In the genomic region with DNA sequence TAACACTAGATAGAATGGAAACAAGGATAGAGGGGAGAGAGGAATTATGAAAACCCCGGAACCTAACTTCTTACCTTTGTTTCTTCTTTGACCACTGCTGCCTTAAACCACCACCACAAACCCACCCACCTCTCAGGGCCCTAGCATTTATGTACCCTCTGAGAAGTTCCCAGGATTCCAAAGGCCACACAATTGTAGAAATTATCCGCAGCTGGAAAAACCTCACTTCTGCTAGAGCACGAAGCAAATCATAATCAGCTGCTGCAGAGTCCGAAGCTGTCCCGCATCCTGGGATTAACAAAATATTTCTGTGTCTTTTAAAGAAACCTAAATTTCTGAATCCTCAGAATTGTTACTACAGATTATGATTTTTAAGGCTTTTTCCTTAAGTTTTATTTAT, we compare ENCODE assay signal across 7 mouse cellular contexts. TPM values are rescaled to one million over a fixed set of nuclear protein-coding genes. Genes with fewer than 3 reads are reported as not detected.
DNase-seq lines count a peak whose midpoint lies in the region; ATAC-seq and TF ChIP-seq lines count a peak whose summit lies in the region.

A gene (minus strand): TSS at position 101 of the 400 bp plus-strand sequence.

- ATAC-seq in activated CD4-positive, CD25-positive, alpha-beta regulatory T cell, adult 4 months = no peak
- ATAC-seq in forebrain, postnatal 0 days = no peak
- ATAC-seq in hindbrain, embryonic 12.5 days (ENCODE audit: low FRiP score) = no peak
- ATAC-seq in liver, embryonic 13.5 days (ENCODE audit: low read depth) = no peak

- no peaks in the 10 kb centered on the region for H3K27me3 ChIP-seq in forebrain, postnatal 0 days (ENCODE audit: insufficient read depth, low read length)
- no peaks in the 10 kb centered on the region for H3K27me3 ChIP-seq in hindbrain, embryonic 12.5 days
- H3K27me3 ChIP-seq in liver, embryonic 13.5 days = no peaks in the 10 kb centered on the region

- TF ChIP-seq CTCF in forebrain, postnatal 0 days (IDR thresholded peaks at IDR 0.05; ENCODE audit: low read depth) = no peak

- no peak within 1 kb of the TSS for H3K4me2 ChIP-seq in forebrain, postnatal 0 days (ENCODE audit: low read depth)
- no peak within 1 kb of the TSS for H3K4me2 ChIP-seq in hindbrain, embryonic 12.5 days (replicated peaks)
- H3K4me2 ChIP-seq in liver, embryonic 13.5 days = no peak within 1 kb of the TSS

- no peak for DNase-seq in ES-E14 (ENCODE audit: low read depth, low spot score)
- no peak for DNase-seq in forebrain, postnatal 0 days
- no peak for DNase-seq in liver, embryonic 13.5 days
- DNase-seq in embryo, embryonic 10 days (ENCODE audit: low spot score) = no peak
- DNase-seq in retina, embryonic 14.5 days (ENCODE audit: low spot score) = no peak

- no peaks in the 10 kb centered on the region for H3K9me3 ChIP-seq in ES-E14 (ENCODE audit: control insufficient read depth, insufficient read depth, low read depth, low read length)
- H3K9me3 ChIP-seq in forebrain, postnatal 0 days (ENCODE audit: low read length) = no peaks in the 10 kb centered on the region
- H3K9me3 ChIP-seq in hindbrain, embryonic 12.5 days (replicated peaks) = no peaks in the 10 kb centered on the region
- no peaks in the 10 kb centered on the region for H3K9me3 ChIP-seq in liver, embryonic 13.5 days (replicated peaks)

- H3K4me3 ChIP-seq in ES-E14 (ENCODE audit: insufficient read depth in 1 of 2, low read depth in 1 of 2, low read length in 2 of 2, poor library complexity in 1 of 2, severe bottlenecking in 1 of 2) = no peak within 1 kb of the TSS
- H3K4me3 ChIP-seq in forebrain, postnatal 0 days (ENCODE audit: low read depth, low read length) = no peak within 1 kb of the TSS
- H3K4me3 ChIP-seq in hindbrain, embryonic 12.5 days = no peak within 1 kb of the TSS
- H3K4me3 ChIP-seq in liver, embryonic 13.5 days (replicated peaks) = no peak within 1 kb of the TSS

- WGBS in forebrain, postnatal 0 days = 92% methylated on average over 5 of the region's 5 CpGs
- WGBS in hindbrain, embryonic 12.5 days = 93% methylated on average over 5 of the region's 5 CpGs
- 85% methylated on average over 5 of the region's 5 CpGs for WGBS in liver, embryonic 13.5 days (ENCODE audit: insufficient replicate concordance)

- H3K27ac ChIP-seq in ES-E14 (ENCODE audit: insufficient read depth, low read depth, low read length, poor library complexity, severe bottlenecking) = no peak within 1 kb of the TSS
- H3K27ac ChIP-seq in forebrain, postnatal 0 days (ENCODE audit: low read depth, low read length) = no peak within 1 kb of the TSS
- no peak within 1 kb of the TSS for H3K27ac ChIP-seq in hindbrain, embryonic 12.5 days
- no peak within 1 kb of the TSS for H3K27ac ChIP-seq in liver, embryonic 13.5 days

- H3K9ac ChIP-seq in ES-E14 (ENCODE audit: insufficient read depth, low read depth, low read length, poor library complexity, severe bottlenecking) = no peak within 1 kb of the TSS
- no peak within 1 kb of the TSS for H3K9ac ChIP-seq in forebrain, postnatal 0 days
- no peak within 1 kb of the TSS for H3K9ac ChIP-seq in hindbrain, embryonic 12.5 days
- H3K9ac ChIP-seq in liver, embryonic 13.5 days = no peak within 1 kb of the TSS

- no peaks in the 10 kb centered on the region for H3K36me3 ChIP-seq in ES-E14 (ENCODE audit: control insufficient read depth, insufficient read depth, low read length, poor library complexity, severe bottlenecking)
- H3K36me3 ChIP-seq in forebrain, postnatal 0 days (ENCODE audit: insufficient read depth) = no peaks in the 10 kb centered on the region
- H3K36me3 ChIP-seq in hindbrain, embryonic 12.5 days = no peaks in the 10 kb centered on the region
- no peaks in the 10 kb centered on the region for H3K36me3 ChIP-seq in liver, embryonic 13.5 days

- peaks cover 0 to 2% of the 10 kb centered on the region in 2 experiments; a peak in 3 of 4 replicates for H3K4me1 ChIP-seq in ES-E14 (ENCODE audit: control insufficient read depth in 2 of 2, insufficient read depth in 2 of 2, low read length in 2 of 2, poor library complexity in 1 of 2)
- no peaks in the 10 kb centered on the region for H3K4me1 ChIP-seq in forebrain, postnatal 0 days (ENCODE audit: insufficient read depth)
- H3K4me1 ChIP-seq in hindbrain, embryonic 12.5 days = peaks cover 11% of the 10 kb centered on the region
- H3K4me1 ChIP-seq in liver, embryonic 13.5 days (replicated peaks) = peaks cover 35% of the 10 kb centered on the region

- in situ Hi-C loops in ES-E14 (cut with MboI; ENCODE audit: low sequenced_read_pairs in 2 of 2, unreplicated experiment in 2 of 2) = loop anchor here (25.0 kb wide), 1 partner anchor 107 kb away; a partner anchor contains a TSS

TF ChIP-seq in ES-E14, 5 proteins besides CTCF, POLR2A, EP300 and RAD21:
- TF ChIP-seq CHD2 (IDR thresholded peaks at IDR 0.05; ENCODE audit: low read depth, low read length) (no peak), HCFC1 (IDR thresholded peaks at IDR 0.05; ENCODE audit: borderline replicate concordance, insufficient read depth, low read length) (no peak), MAFK (IDR thresholded peaks at IDR 0.05; ENCODE audit: insufficient read depth, low read depth, low read length) (no peak), ZNF384 (IDR thresholded peaks at IDR 0.05; ENCODE audit: low read depth, low read length) (no peak), ZC3H11A (IDR thresholded peaks at IDR 0.05; ENCODE audit: borderline replicate concordance, low read depth, low read length) (no peak)

RNA-seq across cellular contexts. Expression of the gene that starts here (rescaled TPM):
- 136 and 254 TPM in 2 replicates for total RNA-seq in ES-E14 (2012; rRNA removed)
- polyA plus RNA-seq in activated CD4-positive, CD25-positive, alpha-beta regulatory T cell, adult 4 months (2017; shearing (Covaris generic)) = 100 to 1,000 TPM in 1 of 2 experiments, 10 to 100 TPM in 1; 84.8 to 102 TPM
- total RNA-seq in forebrain, postnatal 0 days (2014; rRNA removed) = 60.4 and 74.8 TPM in 2 replicates
- 22.2 and 27.4 TPM in 2 replicates for polyA plus RNA-seq in forebrain, postnatal 0 days (2015; fragmentation: Nextera tagmentation; extraction: Ambion mirVana)
- 47.6 and 49.1 TPM in 2 replicates for polyA plus RNA-seq in hindbrain, embryonic 12.5 days (2016; fragmentation: Nextera tagmentation; extraction: Ambion mirVana)
- 16.6 and 16.8 TPM in 2 replicates for polyA plus RNA-seq in liver, embryonic 13.5 days (2015; fragmentation: Nextera tagmentation; extraction: Ambion mirVana)
